In the genomic region with DNA sequence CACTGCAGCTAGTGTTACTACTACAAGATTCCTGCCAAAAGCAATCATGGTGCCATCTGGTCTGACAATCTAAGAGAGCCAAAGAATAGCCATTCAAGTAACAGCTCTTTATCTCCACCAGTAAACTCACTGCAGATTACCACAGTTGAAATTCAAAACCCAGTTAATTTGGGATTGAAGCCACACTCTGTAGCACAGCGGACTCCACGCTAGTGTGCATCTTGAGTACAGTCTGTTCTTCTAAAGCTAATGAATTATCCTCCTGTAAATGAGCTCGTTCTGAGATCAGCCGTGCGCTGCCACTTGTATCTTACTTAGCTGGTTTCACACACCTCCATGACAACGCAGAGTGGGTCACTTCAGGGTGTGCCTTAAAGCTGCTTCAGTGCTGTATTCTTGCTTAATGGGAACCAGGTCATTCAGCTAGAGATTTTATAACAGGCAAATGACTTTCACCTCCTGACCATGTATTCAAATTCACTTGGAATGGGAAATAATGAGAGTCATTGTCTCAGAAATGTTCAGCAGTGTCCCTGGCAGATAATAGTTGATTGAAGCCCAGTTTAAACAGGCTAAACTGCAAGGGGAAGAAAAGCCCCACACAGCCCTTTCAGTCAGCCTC, we compare ENCODE assay signal across 11 mouse cellular contexts.
A peak's percentile ranks its signal among the peaks of the same experiment; 100 is the strongest.
DNase-seq lines count a peak whose midpoint lies in the region; ATAC-seq and TF ChIP-seq lines count a peak whose summit lies in the region.
"Had no signal": no experiment of that assay in that cellular context is flagged by ENCODE, and none has a peak within 500 bp of the region (broad histone marks: within the 10 kb centered on the region; RNA-seq: fewer than 3 reads in every experiment).

No protein-coding gene starts in this region.

- intact Hi-C loops in heart, postnatal 36 days (cut with DNase I) = no loop called here

- H3K9me3 ChIP-seq in embryonic facial prominence, embryonic 11.5 days (replicated peaks; ENCODE audit: control insufficient read depth, low read length) = no peaks in the 10 kb centered on the region
- H3K9me3 ChIP-seq in midbrain, postnatal 0 days (ENCODE audit: low read length) = no peaks in the 10 kb centered on the region
- no peaks in the 10 kb centered on the region for H3K9me3 ChIP-seq in heart, embryonic 10.5 days
- H3K9me3 ChIP-seq: heart, embryonic 15.5 days had no signal

- no peak for TF ChIP-seq CTCF in midbrain, postnatal 0 days (IDR thresholded peaks at IDR 0.05)

- peak; percentile 17 for DNase-seq in embryonic facial prominence, embryonic 11.5 days (ENCODE audit: low spot score)
- DNase-seq in layer of hippocampus, adult 11-12 months (ENCODE audit: low spot score) = peak; percentile 49
- peak; percentile 72 for DNase-seq in midbrain, postnatal 0 days (ENCODE audit: low spot score)
- no peak for DNase-seq in heart, embryonic 10.5 days (ENCODE audit: low spot score)
- DNase-seq in heart, postnatal 36 days = no peak
- DNase-seq in heart, adult 8-10 months (ENCODE audit: low spot score) = no peak
- no peak for DNase-seq in B cell, adult 2 months

- H3K4me3 ChIP-seq in embryonic facial prominence, embryonic 11.5 days (ENCODE audit: low read depth, low read length) = no peak overlapping the region
- no peak overlapping the region for H3K4me3 ChIP-seq in midbrain, postnatal 0 days (ENCODE audit: low read depth, low read length)
- H3K4me3 ChIP-seq in heart, embryonic 10.5 days = no peak overlapping the region
- H3K4me3 ChIP-seq: heart, embryonic 15.5 days; myocyte had no signal

- ATAC-seq in cerebellum, adult (ENCODE audit: insufficient number of reproducible peaks, low FRiP score, low TSS enrichment) = peak; percentile 58
- peak; percentile 70 for ATAC-seq in embryonic facial prominence, embryonic 11.5 days (replicated peaks; ENCODE audit: insufficient number of reproducible peaks, low FRiP score, low TSS enrichment, low read depth)
- peak; percentile 49; the same call in 1 of the 2 replicates for ATAC-seq in midbrain, postnatal 0 days (ENCODE audit: low FRiP score)
- ATAC-seq: Patski had no signal

- H3K4me2 ChIP-seq in embryonic facial prominence, embryonic 11.5 days (ENCODE audit: low read depth, low read length) = no peak overlapping the region
- peak overlapping the region; percentile 9; the same call in 1 of the 2 replicates for H3K4me2 ChIP-seq in midbrain, postnatal 0 days (ENCODE audit: low read depth, low read length, poor library complexity, severe bottlenecking)
- H3K4me2 ChIP-seq: heart, embryonic 15.5 days had no signal

- no peak overlapping the region for H3K9ac ChIP-seq in embryonic facial prominence, embryonic 11.5 days (replicated peaks; ENCODE audit: low read length)
- no peak overlapping the region for H3K9ac ChIP-seq in midbrain, postnatal 0 days (replicated peaks; ENCODE audit: low read length, poor library complexity, severe bottlenecking)
- H3K9ac ChIP-seq: heart, embryonic 15.5 days had no signal

- no peaks in the 10 kb centered on the region for H3K36me3 ChIP-seq in embryonic facial prominence, embryonic 11.5 days (replicated peaks; ENCODE audit: control insufficient read depth, insufficient read depth, low read depth, low read length)
- H3K36me3 ChIP-seq in midbrain, postnatal 0 days (ENCODE audit: insufficient read depth, low read length) = no peaks in the 10 kb centered on the region
- H3K36me3 ChIP-seq in heart, embryonic 10.5 days = peaks cover 12% of the 10 kb centered on the region; the same call in 1 of the 2 replicates

- no peaks in the 10 kb centered on the region for H3K4me1 ChIP-seq in embryonic facial prominence, embryonic 11.5 days (ENCODE audit: control insufficient read depth, insufficient read depth, low read length)
- H3K4me1 ChIP-seq in midbrain, postnatal 0 days (ENCODE audit: insufficient read depth, low read length) = no peaks in the 10 kb centered on the region; the same call in 1 of the 2 replicates
- H3K4me1 ChIP-seq in heart, embryonic 10.5 days = 0 out of 2 replicates have a peak, but pooled peaks cover 5% of the 10 kb centered on the region
- H3K4me1 ChIP-seq: heart, embryonic 15.5 days had no signal

- no peak overlapping the region for H3K27ac ChIP-seq in embryonic facial prominence, embryonic 11.5 days (replicated peaks; ENCODE audit: low read depth, low read length)
- no peak overlapping the region for H3K27ac ChIP-seq in midbrain, postnatal 0 days (ENCODE audit: low read depth, low read length)
- H3K27ac ChIP-seq in heart, embryonic 10.5 days = no peak overlapping the region
- H3K27ac ChIP-seq: heart, embryonic 15.5 days had no signal

- no peaks in the 10 kb centered on the region for H3K27me3 ChIP-seq in embryonic facial prominence, embryonic 11.5 days (ENCODE audit: control insufficient read depth, insufficient read depth, low read length)
- no peaks in the 10 kb centered on the region for H3K27me3 ChIP-seq in midbrain, postnatal 0 days (ENCODE audit: insufficient read depth, low read length)
- H3K27me3 ChIP-seq in heart, embryonic 10.5 days (ENCODE audit: insufficient read depth, poor library complexity, severe bottlenecking) = no peaks in the 10 kb centered on the region
- H3K27me3 ChIP-seq: heart, embryonic 15.5 days; Patski had no signal

- WGBS in embryonic facial prominence, embryonic 11.5 days = 50% methylated on average over 6 of the region's 6 CpGs
- WGBS in midbrain, postnatal 0 days = 49% methylated on average over 6 of the region's 6 CpGs
- WGBS in heart, embryonic 10.5 days = 62% methylated on average over 6 of the region's 6 CpGs

Comparison
In these comparisons a context has a peak if more than half of its experiments do, and no peak if none do; other contexts are left out.
1. DNase-seq: peak in embryonic facial prominence, embryonic 11.5 days (single experiment), layer of hippocampus, adult 11-12 months (single experiment) and midbrain, postnatal 0 days (single experiment); none in heart, embryonic 10.5 days (single experiment), heart, postnatal 36 days (0 of 2), heart, adult 8-10 months (single experiment) and B cell, adult 2 months (0 of 2).
2. Peak in every context shown above with its lines, with median percentiles within 50 percentile points of each other: ATAC-seq.